Mouse (Mus musculus) liver, embryonic 15.5 days (tissue): Measurements from ENCODE around the gene St7. TPM values are rescaled to one million over a fixed set of nuclear protein-coding genes. Genes with fewer than 3 reads are reported as not detected.

Experiments
- polyA plus RNA-seq: library from polyadenylated mRNA; unstranded; fragments of >200 nt; fragmentation: Nextera tagmentation; extraction: Ambion mirVana; gene quantifications from 2 replicates; pipeline ENCODE4 v1.2.1, GENCODE M21; 2015

Gene St7
- polyA plus RNA-seq, 1 experiment from 2014 or later, result 9.7 TPM

Other genes with a start within 250 kb of the St7 start
- 5.4 and 5.8 TPM in 2 replicates for gene Met, start 229.1 kb upstream of the St7 start, polyA plus RNA-seq
- 81.8 and 89.8 TPM in 2 replicates for gene Capza2, start 56.7 kb upstream of the St7 start, polyA plus RNA-seq